Mouse (Mus musculus) B cell, adult 2 months (primary cell): Measurements from ENCODE around the gene Fam216b.

Experiments
- DNase-seq, 2 experiments: peaks; one replicate each; pipeline ENCODE4 v3.0.0; 2022

Gene Fam216b

DNA sequence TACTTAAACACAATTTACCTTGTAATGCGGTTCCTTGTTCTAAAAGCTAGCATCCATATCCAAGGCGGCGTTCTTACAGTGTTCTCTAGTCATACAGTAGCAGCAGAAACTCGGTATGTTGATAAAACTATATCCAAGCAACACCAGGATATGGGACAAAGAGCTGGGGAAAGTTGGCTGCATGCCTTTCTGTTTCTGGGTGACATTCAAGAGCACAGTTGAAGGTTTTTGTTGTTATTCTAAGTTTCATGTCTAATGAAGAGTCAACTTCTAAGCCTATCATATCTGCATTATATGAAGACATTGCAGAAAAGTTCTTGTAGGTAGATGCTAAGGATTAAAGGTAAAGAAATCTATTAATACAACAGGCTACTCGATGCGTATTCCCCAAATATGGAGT is at the start of gene Fam216b:
Fam216b (minus strand) TSS at position 101 of the 400 bp plus-strand sequence.
- no peak for DNase-seq

DNA sequence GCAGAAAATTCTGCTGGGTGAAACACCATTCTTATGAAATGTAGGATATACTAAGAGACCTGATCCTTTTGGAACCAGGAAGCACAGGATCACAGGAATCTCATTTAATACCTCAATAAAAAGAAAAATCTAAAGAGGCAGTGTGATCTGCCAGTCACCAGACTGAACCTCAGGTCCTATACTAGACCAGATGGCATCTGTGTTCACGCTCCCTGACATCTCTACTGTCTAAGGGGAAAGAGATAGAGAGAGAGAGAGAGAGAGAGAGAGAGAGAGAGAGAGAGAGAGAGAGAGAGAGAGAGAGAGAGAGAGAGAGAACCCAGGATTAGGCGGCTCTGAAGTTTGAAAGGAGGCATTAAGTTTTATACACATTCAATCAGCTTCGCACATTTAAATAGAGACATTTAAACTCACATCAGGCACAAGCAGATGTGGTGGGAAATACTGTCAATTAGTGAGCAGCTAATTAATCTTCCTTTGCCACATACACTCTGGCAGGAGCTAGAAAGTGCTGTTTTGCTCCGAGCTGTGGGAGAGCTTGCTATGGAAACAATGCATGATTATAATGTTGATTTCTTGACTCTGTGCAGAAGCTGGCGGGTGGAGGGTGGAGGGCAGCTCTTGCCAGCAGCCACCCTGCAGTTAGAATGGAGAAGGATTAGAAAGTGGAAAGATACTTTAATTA is 43.7 kb upstream of the Fam216b start:
- DNase-seq = no peak

DNA sequence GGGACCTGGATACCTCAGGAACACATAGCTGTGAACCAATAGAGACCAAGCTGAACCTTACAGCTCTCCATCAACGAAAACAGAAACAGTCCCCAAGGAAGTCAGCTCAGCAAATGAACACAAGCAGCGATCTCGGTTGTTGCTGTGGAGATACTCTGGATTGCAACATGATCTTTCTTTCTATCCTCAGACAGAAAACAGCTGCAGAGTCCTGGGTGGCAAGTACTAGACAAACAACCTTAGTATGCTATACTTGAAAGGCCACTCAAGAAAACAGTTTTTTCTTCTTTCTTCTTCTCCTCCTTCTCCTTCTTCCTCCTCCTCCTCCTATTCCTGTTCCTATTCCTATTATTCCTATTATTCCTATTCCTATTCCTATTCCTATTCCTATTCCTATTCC is 37.9 kb upstream of the Fam216b start:
- no peak for DNase-seq

DNA sequence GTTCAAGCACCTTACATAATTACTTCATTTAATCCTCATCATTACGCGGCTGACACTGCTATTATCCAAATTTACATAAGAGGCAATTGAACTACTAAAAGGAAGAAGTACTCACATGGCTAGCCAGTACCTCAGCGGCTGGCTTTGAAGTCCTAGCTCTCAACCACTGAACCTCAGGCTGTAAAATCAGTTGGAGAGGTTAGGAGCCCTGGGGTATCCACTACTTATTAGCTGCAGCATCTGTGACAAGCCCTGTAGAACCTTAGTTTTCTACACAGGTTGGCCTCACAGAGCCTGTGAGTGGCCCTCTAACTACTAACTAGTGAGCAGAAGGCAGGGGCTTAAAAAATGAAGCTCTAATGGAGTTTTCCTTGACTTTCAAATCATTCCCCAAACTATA is 31.5 kb upstream of the Fam216b start:
- DNase-seq = no peak

DNA sequence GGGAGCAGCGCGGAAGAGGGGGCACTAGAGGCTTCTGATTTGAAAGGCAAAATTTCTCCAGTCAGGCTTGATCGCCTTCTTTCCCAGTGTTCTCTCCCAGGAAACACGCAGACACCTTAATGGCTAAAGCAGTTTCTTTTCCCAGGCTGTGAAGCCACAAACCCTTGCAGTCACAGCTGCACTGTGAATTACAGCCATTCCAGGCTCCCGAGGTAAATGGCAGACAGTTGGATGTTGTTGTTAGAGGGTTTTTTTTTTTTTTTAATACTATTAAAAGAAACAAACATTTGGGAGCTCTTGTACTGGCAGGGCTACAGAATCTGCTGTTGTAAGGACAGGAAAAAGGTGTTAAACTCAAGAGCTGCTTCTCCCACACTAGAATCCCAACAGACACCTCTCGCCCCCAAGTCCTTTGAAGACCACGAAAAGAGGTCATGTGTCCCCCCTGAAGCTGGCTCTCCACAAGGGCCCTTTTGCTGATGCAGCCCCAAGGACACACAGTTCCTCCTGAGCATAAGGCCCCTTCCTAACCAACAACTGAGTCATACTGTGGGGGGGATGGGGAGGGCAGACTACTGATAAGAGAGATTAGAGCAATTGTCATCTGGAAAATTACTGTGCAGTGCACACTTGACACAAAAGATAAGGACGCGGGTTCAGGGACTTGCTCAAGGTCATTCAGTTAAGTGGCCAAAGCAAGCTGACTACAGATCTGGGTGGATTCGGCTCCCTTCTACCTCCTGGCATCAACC is 30.8 kb upstream of the Fam216b start:
- no peak for DNase-seq

DNA sequence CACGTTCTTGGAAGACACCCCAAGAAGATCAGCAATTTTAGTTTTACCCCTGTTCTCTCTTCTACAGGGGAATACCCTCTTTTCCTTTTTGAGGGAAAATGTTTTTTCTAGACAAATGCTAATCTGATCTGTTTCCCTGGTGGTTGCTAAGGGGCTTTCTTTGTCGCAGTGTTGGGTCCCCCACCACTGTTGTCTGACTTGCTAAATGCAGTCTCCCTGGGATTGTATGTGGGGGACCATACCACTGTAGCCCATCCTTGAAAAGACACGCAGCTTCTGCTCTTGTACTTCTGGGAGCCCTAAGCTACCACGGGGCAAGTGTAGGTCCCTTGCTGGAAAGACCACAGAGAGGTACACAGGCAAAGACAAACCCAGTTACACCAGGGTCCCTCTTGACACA is 28.9 kb upstream of the Fam216b start:
- DNase-seq = no peak

DNA sequence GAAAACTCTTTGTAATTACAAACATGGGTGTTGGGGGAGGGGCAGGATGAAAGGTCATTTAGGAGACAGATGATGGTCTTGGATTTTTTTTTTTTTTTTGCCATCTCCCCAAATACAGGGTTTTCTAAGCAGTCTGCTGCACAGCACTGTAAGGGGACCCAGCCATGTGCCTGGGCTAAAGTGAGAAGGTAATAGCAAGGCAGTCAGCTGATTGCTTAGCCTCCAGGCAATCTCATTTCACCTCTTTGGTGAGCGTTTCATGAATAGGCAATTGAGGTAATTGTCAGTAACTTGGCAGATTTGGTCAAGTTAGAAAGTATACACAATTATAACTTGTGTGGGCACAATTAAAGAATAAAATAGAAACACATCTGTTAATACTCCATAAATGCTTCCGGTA is 28.5 kb upstream of the Fam216b start:
- no peak for DNase-seq

DNA sequence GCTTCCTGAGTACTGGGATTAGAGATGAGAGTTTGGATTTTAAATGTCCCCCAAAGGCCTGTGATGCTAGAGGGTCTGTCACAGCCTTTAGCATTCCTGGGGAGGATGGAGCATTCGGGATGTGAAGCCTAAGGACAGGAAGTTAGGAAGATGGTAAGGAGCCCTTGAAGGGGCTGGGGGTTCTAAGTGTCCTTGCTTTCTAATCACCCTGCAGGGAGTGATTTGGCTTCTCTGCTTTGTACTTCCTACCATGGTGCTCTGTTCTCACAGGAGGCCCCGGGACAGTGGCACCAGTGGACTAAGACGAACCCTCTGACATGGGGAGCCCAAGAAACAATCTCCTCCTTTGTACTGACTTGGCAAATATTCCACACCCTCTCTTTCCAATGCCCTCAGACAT is 23.7 kb upstream of the Fam216b start:
- no peak for DNase-seq

DNA sequence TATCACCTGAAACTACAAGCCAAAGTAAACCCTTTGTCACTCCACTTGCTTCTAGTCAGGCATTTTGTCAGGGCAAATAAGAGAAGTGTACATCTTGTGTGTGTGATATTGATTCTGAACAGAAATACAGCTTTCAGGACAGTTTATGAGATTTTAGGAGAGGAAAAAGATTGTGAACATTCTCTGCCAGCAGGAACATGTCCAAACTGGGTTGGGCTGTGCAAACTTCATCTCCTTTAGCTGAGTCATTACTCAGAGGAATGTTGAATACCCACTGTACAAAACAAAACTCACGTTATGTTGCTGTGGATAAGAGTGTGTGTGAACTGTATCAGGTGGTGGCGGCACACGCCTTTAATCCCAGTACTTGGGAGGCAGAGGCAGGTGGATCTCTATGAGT is 22.1 kb upstream of the Fam216b start:
- DNase-seq = no peak

DNA sequence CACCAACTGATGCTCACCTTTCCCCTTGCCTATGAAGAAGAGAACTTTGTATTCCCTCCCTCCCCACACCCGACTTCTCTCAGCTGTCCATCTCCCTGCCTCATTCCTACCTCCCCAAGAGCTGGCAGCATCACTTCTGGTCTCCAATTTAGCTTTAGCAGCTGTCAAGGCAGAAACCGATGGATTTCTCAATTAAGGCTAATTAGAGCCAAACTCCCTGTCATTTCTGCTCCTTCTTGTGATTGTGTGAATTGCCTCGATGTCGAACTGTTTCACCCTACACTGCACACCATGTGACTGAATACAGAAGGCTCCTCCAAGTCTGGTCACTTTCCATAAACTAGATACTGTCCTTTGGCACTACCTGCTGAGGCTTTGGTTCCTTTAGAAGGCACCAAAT is 20.6 kb upstream of the Fam216b start:
- DNase-seq = no peak

DNA sequence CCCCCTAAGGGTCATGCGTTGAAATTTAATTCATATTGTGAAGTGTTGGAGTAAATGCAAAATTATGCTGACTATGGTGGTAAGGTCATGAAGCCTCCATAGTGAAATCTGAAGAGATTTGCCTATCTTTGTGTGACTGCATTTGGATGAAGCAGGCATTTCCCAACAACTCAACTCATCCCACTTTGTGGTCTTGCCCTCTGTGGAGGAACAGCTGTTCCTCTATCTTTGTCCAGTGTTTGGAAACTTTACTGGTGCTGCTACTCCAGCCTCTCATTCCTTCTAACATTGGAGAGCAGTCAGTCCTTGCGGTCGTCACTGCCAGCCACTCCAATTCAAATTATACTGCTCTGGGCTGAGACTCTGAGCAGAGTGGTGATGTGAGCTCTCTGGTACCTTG is 19.6 kb upstream of the Fam216b start:
- DNase-seq = no peak

DNA sequence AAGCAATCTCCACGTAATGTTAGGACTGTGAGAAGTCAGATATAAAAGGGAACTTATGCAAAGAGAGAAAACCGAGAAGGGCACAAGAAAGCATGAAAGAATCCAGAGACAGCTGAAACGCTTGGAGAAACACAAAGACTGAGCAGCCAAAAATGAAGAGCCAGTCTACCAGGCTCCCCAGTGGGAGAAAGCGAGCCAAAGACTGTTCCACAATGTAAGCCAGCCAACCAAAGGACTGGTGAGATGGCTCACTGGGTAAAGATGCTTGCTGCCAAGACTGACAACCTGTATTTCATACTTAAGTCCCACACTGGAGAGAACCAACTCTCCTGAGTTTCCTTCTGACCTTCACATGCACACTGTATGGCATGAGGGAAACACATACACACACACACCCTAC is 784 bp upstream of the Fam216b start:
- no peak for DNase-seq

DNA sequence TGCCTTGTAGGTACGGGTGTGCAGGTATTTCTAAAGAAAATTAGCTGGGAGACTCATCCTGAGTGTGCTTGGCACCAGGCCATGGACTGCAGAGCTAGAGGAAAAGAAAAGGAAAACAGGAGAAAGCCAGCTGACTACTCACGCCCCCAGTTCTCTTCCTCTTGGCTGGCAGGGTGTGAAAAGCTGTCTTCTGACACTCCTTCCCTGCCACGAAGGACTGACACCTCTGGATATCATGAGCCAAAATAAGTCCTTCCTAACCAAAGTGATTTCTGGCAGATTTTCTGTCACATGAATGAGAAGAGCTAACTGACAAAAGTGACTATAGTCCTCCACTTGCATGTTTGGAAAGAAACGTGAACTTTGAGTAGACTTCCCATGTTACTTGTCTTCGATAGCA is 5.3 kb downstream of the Fam216b start:
- DNase-seq = no peak

DNA sequence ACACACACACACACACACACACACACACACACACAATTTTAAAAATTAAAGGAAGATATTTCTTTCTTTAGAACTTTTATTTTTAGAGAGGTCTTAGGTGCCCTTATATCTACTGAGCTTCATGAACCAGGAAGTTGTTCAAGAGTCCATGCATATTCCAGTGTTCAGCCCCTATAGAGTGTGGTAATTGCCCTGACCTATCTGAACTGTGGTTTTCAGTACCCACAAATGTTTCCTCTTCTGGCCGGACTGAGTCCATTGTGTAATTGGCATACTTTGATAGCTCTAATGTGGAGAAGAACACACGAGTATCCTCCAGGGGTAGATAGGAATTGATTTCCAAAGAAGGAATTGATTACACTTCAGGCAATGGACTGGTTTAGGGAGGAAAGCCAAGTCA is 11.3 kb downstream of the Fam216b start:
- no peak for DNase-seq

DNA sequence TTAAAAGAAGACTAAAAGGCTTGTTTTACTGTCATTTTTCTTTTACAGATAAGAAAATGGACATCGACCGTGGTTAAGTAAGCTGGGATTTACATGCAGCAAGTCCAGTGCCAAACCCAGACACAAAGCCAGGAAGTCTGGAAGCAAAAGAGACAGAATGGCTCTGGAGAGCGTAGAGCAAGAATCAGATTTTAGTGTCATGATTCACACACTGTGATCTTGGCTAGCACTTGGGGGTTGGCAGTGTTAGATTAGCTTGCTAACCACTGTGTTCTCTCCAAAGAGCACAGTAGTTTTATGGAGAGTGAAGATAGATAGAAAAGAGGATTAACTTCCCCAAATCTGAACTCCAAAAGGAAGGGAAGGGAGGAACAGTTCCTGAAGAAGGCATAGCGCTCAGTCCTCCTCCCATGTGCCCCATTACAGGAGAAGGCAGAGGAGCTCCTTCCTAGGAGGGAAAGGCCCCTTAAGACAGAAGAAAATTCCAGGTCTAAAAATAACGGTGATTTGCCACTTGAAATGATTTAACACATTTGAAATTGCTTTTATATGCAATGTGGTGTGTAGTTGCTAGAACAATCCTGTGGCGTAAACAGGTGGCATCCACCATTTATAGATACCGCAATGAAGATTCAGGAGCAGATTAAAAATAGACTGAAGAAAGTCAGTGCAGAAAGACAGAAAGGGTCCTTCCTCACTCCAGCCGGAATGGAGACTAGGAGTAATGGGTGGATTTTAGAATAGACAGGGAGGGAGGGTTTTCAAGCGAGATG is 22.7 kb downstream of the Fam216b start:
- no peak for DNase-seq

DNA sequence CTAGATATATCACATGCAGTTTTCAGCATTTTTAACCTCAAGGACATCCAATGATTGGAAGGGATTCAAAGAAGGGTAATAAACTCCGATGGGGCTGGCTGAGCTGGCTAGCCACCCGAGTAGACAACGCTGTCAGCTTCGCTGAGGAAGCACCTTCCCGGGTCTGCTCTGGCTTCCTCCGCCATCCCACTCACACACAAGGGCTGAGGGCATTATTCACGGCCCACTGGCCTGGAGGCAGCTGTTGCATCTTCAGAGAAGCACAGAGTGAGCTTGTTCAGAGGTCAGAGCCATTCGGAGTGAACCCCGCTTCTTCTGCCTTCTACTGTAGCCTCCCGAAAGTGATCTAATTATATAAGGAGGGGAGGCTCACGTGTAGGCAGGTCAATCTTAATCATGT is 26.3 kb downstream of the Fam216b start:
- no peak for DNase-seq

DNA sequence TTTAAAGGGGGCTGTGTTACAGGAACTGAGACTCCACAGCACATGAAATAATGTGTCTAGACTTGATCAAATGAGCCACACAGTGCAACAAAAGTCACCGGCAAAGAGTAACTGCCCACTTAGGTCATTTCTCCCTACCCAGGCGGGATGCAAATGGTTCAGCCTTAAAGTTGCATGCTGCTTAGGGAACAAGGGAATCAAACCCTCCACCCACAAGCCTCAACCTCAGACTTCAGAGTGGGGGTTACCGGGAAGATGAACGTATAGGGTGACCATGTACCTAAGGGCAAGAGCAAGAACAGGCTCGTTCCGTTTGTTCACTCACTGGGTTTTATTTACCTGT is 28.2 kb downstream of the Fam216b start:
- no peak for DNase-seq

DNA sequence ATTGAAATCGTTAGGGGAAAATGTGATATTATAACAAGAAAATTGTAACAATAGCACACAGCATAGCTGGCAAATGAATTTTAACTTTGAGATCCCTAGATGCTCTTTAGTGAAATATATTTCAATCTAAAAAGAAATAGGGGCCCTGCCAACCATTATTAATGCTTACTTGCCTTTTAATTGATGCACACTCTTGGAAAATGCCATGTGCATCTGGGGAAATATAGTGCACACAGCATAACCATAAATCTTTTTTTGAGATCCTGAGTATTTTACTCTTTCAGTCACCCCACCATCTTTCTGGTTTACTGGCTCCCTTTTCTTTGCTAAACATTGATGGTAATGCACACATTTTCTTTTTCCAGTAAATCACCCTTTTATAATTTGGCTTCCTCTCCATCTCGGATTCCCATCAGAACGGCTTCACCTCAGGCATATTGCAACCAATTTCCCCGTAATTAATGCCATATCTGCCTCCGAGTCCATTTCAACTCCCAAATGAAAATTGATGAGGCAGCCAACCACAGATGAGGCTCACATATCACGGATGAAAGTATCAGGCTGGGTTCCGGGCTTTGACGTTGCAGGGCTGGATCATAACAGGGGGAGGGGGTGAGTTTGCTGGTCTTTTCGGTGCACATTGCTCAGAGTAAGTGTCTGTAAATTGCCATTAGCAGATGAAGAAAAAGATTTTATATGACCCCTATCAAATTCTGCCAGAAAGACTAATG is 28.8 kb downstream of the Fam216b start:
- no peak for DNase-seq

DNA sequence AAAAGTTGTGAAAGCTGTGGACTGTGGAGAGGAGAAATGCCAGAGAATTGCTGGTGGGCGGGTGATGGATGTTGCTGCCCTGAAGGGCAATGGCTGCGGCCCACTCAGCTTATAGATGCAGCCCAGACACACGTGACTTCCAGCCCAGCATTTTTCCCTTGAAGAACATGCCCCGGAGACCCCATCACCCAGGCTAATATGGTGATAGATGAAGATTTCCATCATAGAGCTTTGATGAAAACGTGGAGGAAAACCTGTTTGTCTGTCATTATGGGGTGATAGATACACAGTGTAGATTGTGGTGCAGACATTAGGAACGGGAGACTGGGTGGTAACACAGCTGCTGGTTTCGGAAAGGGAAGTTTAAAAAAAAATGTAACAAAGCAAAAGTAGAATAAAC is 31.4 kb downstream of the Fam216b start:
- no peak for DNase-seq

DNA sequence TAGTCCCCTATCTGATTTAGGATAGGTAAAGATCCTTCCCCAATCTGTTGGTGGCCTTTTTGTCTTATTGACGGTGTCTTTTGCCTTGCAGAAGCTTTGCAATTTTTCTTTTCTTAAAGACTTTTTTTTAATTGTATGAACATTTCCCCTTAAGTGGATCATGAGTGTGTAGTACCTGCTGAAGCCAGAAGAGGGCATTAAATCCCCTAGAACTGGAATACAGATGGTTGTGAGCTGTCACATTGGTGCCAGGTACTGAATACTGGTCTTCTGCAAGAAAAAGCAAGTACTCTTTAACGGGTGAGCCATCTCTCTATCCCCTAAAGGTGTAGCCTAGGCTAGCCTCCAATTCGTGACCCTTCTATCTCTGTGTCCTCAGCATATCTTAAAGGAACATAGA is 32.4 kb downstream of the Fam216b start:
- no peak for DNase-seq

DNA sequence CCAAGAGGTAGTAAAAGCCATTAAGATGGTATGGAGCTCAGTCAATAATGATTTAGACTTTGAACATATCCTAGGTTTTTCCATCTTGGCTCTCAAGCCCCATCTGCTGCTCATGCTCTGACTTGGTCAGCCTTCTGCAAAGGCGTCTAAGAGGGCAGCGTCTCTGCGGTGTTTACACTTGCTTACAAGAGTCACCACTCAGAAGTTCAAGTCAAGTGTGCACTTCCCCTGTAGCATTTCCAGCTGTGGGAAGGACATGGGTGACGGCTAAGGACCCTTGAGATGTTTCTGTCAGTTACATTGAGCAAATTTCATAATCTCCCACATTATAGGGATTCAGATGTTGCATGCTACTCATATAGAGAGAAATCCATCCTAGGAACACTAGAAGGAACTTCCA is 40.1 kb downstream of the Fam216b start:
- no peak for DNase-seq

DNA sequence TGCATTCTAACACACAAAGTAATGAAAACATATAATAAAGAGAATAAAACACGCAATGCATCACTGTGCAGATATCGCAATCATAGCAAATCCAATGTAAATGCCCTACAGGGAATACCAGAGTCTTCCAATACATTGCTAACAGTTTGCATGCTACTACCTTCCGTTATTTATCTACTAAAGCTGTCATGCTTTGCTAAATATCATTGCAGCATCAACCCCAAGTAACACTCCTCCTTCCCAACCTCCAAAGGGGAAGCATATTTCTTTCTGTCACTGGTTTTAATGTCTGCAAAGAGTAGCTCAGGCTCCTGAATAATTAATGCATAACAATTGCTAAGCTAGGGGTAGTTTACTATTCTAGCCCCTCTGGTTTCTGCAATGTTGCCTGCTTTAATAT is 40.5 kb downstream of the Fam216b start:
- DNase-seq = no peak

DNA sequence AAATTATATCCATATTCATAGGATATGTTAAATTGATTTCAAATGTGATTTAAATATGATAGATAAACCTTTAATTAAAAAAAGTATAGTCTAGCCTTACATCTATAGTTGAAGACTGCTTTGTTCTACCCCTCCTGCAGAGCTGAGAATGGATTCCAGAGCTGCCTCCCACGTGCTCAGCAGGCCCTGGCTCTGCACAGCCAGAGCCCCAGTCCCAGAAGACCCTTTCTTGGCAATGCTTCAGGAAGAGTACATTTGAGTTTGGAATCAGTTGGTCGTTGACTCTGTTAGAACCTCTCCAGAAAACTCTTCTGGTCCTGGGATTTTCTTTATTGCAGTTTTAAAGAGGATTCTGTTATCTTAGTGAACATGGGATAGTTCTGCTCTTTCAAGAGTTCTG is 45.7 kb downstream of the Fam216b start:
- no peak for DNase-seq
